Mouse (Mus musculus): ENCODE measurements around the gene Bicdl2. TPM values are rescaled to one million over a fixed set of nuclear protein-coding genes. Genes with fewer than 3 reads are reported as not detected.

The Bicdl2 gene
- total and polyA plus RNA-seq, 3 experiments, result not detected

- no peaks in the 10 kb centered on the region for H3K36me3 ChIP-seq (ENCODE audit: control insufficient read depth, insufficient read depth, low read length)
- no peaks in the 10 kb centered on the region for H3K79me2 ChIP-seq (replicated peaks; ENCODE audit: control insufficient read depth, insufficient read depth, low read length)
- WGBS, result 83% methylated on average over 7 of the region's 7 CpGs
- H3K27ac ChIP-seq, result no peak overlapping the region
- TF ChIP-seq EP300 (IDR thresholded peaks at IDR 0.05; ENCODE audit: insufficient read depth, low read depth, low read length), result no peak
- no peak for TF ChIP-seq CTCF (IDR thresholded peaks at IDR 0.05)
- no peak for TF ChIP-seq POLR2A (IDR thresholded peaks at IDR 0.05; ENCODE audit: insufficient read depth, low read depth, low read length)
- H3K9ac ChIP-seq (ENCODE audit: low read depth, low read length), result no peak overlapping the region
- intact Hi-C loops (cut with DNase I), result loop anchor here (2.0 kb wide), 2 partner anchors 45 to 135 kb away; partner anchors contain the start of gene Bicdl2
- DNase-seq, result no peak
- H3K4me3 ChIP-seq, result no peak overlapping the region
- no peaks in the 10 kb centered on the region for H3K4me1 ChIP-seq (ENCODE audit: control insufficient read depth, insufficient read depth, low read length)
- no peaks in the 10 kb centered on the region for H3K27me3 ChIP-seq (ENCODE audit: control insufficient read depth, insufficient read depth, low read length)
Measured at GRCm38 (mm10) chr17:23705525-23706104, 45.3 kb downstream of the Bicdl2 start.

DNA sequence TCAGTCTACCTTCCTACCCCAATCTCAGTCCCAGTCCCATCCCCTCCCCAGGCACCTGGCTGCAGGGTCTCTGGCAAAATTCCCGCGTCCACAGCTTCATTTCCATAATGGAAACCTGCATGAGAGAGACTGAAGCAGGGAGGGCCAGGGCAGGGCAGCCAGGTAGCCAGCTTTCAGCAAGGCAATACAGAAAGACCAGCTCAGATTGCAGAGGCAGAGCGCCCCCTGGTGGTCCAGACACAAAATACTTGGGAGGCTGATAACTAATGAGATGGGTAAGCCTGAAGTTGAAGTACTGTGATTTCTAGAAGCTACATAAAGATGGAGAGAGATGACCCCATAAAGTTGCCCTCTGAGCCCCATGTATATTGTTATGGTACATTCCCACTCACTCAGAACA, 45.9 kb downstream of the Bicdl2 start:
- Histone ChIP-seq H3K27me3 (ENCODE audit: control insufficient read depth, insufficient read depth, low read length) (no peaks in the 10 kb centered on the region), H3K9ac (ENCODE audit: low read depth, low read length) (no peak overlapping the region), H3K27ac (no peak overlapping the region), H3K4me3 (no peak overlapping the region), H3K79me2 (replicated peaks; ENCODE audit: control insufficient read depth, insufficient read depth, low read length) (no peaks in the 10 kb centered on the region), H3K36me3 (ENCODE audit: control insufficient read depth, insufficient read depth, low read length) (no peaks in the 10 kb centered on the region), H3K4me1 (ENCODE audit: control insufficient read depth, insufficient read depth, low read length) (no peaks in the 10 kb centered on the region)
- intact Hi-C loops (cut with DNase I), result loop anchor here (2.0 kb wide), 1 partner anchor 45 kb away; the partner anchor contains the start of gene Bicdl2
- no peak for TF ChIP-seq POLR2A (IDR thresholded peaks at IDR 0.05; ENCODE audit: insufficient read depth, low read depth, low read length)
- peak; percentile 96 for TF ChIP-seq CTCF (IDR thresholded peaks at IDR 0.05)
- 4% methylated on average over 3 of the region's 3 CpGs for WGBS
- DNase-seq, result peak; percentile 64 to 81

DNA sequence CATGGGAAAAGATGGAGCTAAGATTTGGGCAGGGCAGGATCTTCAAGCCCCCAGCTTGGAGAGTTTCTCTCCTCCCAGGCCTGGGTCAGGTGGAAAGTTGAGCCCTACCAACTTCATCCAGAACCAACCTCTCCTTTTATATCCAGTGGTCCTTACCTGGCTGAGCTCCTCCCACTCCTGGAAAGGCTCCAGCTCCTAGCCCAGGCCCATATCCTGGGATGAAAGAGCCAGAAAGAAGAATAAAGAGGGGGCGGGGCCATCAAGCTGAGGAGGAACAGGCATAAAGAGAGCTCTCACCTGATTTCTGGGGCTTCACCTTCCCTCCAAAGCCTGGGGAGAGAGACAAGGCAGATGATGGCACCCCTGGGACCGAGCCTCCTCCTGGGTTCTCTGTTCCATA, 56.7 kb downstream of the Bicdl2 start:
- Histone ChIP-seq H3K4me1 (ENCODE audit: control insufficient read depth, insufficient read depth, low read length) (no peaks in the 10 kb centered on the region), H3K79me2 (replicated peaks; ENCODE audit: control insufficient read depth, insufficient read depth, low read length) (no peaks in the 10 kb centered on the region), H3K36me3 (ENCODE audit: control insufficient read depth, insufficient read depth, low read length) (no peaks in the 10 kb centered on the region), H3K27me3 (ENCODE audit: control insufficient read depth, insufficient read depth, low read length) (no peaks in the 10 kb centered on the region), H3K4me3 (no peak overlapping the region), H3K9ac (ENCODE audit: low read depth, low read length) (no peak overlapping the region), H3K27ac (no peak overlapping the region)
- no peak for DNase-seq
- intact Hi-C loops (cut with DNase I), result no loop called here
- no peak for TF ChIP-seq EP300 (IDR thresholded peaks at IDR 0.05; ENCODE audit: insufficient read depth, low read depth, low read length)
- no peak for TF ChIP-seq CTCF (IDR thresholded peaks at IDR 0.05)
- TF ChIP-seq POLR2A (IDR thresholded peaks at IDR 0.05; ENCODE audit: insufficient read depth, low read depth, low read length), result no peak
- WGBS, result 56% methylated on average over 2 of the region's 2 CpGs

Other genes starting within 250 kb of the Bicdl2 start
- gene Vmn2r117, start 180.8 kb upstream of the Bicdl2 start, total RNA-seq (2021), result not detected
- gene Vmn2r117, start 180.8 kb upstream of the Bicdl2 start, polyA plus RNA-seq (2012; rRNA removed), result not detected in 2 replicates
- 1 to 10 TPM; 5.5 to 6.2 TPM for gene Zfp213, start 96.3 kb upstream of the Bicdl2 start, total RNA-seq (2021)
- gene Zfp213, start 96.3 kb upstream of the Bicdl2 start, polyA plus RNA-seq (2012; rRNA removed), result 8.7 and 9.8 TPM in 2 replicates
- gene Zfp13, start 61.0 kb upstream of the Bicdl2 start, total RNA-seq (2021), result 1 to 10 TPM; 2.2 to 2.8 TPM
- gene Zfp13, start 61.0 kb upstream of the Bicdl2 start, polyA plus RNA-seq (2012; rRNA removed), result 3.2 and 3.6 TPM in 2 replicates
- gene Zscan10, start 59.6 kb upstream of the Bicdl2 start, total RNA-seq (2021), result not detected
- gene Zscan10, start 59.6 kb upstream of the Bicdl2 start, polyA plus RNA-seq (2012; rRNA removed), result not detected in 2 replicates
- gene Mmp25, start 15.2 kb upstream of the Bicdl2 start, total RNA-seq (2021), result under 1 TPM; 0.09 to 0.10 TPM
- gene Mmp25, start 15.2 kb upstream of the Bicdl2 start, polyA plus RNA-seq (2012; rRNA removed), result 0.18 and 0.21 TPM in 2 replicates
- 100 to 1,000 TPM; 172 to 215 TPM for gene Hcfc1r1, start 13.1 kb downstream of the Bicdl2 start, total RNA-seq (2021)
- gene Hcfc1r1, start 13.1 kb downstream of the Bicdl2 start, polyA plus RNA-seq (2012; rRNA removed), result 494 and 575 TPM in 2 replicates
- gene Thoc6, start 13.4 kb downstream of the Bicdl2 start, total RNA-seq (2021), result 1 to 10 TPM; 9.6 to 9.7 TPM
- 14.4 and 15.3 TPM in 2 replicates for gene Thoc6, start 13.4 kb downstream of the Bicdl2 start, polyA plus RNA-seq (2012; rRNA removed)
- gene Tnfrsf12a, start 17.0 kb downstream of the Bicdl2 start, total RNA-seq (2021), result 10 to 100 TPM; 80.1 to 82.5 TPM
- 28.1 and 37.9 TPM in 2 replicates for gene Tnfrsf12a, start 17.0 kb downstream of the Bicdl2 start, polyA plus RNA-seq (2012; rRNA removed)
- gene Cldn6, start 18.7 kb downstream of the Bicdl2 start, total RNA-seq (2021), result not detected
- gene Cldn6, start 18.7 kb downstream of the Bicdl2 start, polyA plus RNA-seq (2012; rRNA removed), result not detected in 2 replicates
- not detected for gene Cldn9, start 23.5 kb downstream of the Bicdl2 start, total RNA-seq (2021)
- gene Cldn9, start 23.5 kb downstream of the Bicdl2 start, polyA plus RNA-seq (2012; rRNA removed), result not detected in 2 replicates
- not detected for gene 1520401A03Rik, start 62.3 kb downstream of the Bicdl2 start, total RNA-seq (2021)
- gene 1520401A03Rik, start 62.3 kb downstream of the Bicdl2 start, polyA plus RNA-seq (2012; rRNA removed), result not detected in 2 replicates
- 1 to 10 TPM; 1.2 to 1.6 TPM for gene Pkmyt1, start 65.8 kb downstream of the Bicdl2 start, total RNA-seq (2021)
- 3.9 and 5.6 TPM in 2 replicates for gene Pkmyt1, start 65.8 kb downstream of the Bicdl2 start, polyA plus RNA-seq (2012; rRNA removed)
- 10 to 100 TPM; 25.5 to 27.2 TPM for gene Paqr4, start 80.4 kb downstream of the Bicdl2 start, total RNA-seq (2021)
- 30.7 and 33.2 TPM in 2 replicates for gene Paqr4, start 80.4 kb downstream of the Bicdl2 start, polyA plus RNA-seq (2012; rRNA removed)
- not detected for gene Kremen2, start 85.3 kb downstream of the Bicdl2 start, total RNA-seq (2021)
- 0.06 and 0.27 TPM in 2 replicates for gene Kremen2, start 85.3 kb downstream of the Bicdl2 start, polyA plus RNA-seq (2012; rRNA removed)
- 10 to 100 TPM; 39.4 to 40.1 TPM for gene Flywch1, start 111.1 kb downstream of the Bicdl2 start, total RNA-seq (2021)
- 25.9 and 33.4 TPM in 2 replicates for gene Flywch1, start 111.1 kb downstream of the Bicdl2 start, polyA plus RNA-seq (2012; rRNA removed)
- gene Flywch2, start 125.6 kb downstream of the Bicdl2 start, total RNA-seq (2021), result under 1 TPM; 0.27 to 0.50 TPM
- gene Flywch2, start 125.6 kb downstream of the Bicdl2 start, polyA plus RNA-seq (2012; rRNA removed), result 1.3 and 1.5 TPM in 2 replicates
- 100 to 1,000 TPM; 157 to 161 TPM for gene Srrm2, start 130.0 kb downstream of the Bicdl2 start, total RNA-seq (2021)
- 318 and 320 TPM in 2 replicates for gene Srrm2, start 130.0 kb downstream of the Bicdl2 start, polyA plus RNA-seq (2012; rRNA removed)
- 100 to 1,000 TPM; 325 to 371 TPM for gene Elob, start 168.6 kb downstream of the Bicdl2 start, total RNA-seq (2021)
- gene Elob, start 168.6 kb downstream of the Bicdl2 start, polyA plus RNA-seq (2012; rRNA removed), result 384 and 511 TPM in 2 replicates
- gene Prss33, start 175.6 kb downstream of the Bicdl2 start, total RNA-seq (2021), result not detected
- gene Prss33, start 175.6 kb downstream of the Bicdl2 start, polyA plus RNA-seq (2012; rRNA removed), result not detected in 2 replicates
- gene Prss32, start 183.3 kb downstream of the Bicdl2 start, total RNA-seq (2021), result not detected
- 0.16 TPM in 1 of 2 replicates, not detected in the other for gene Prss32, start 183.3 kb downstream of the Bicdl2 start, polyA plus RNA-seq (2012; rRNA removed)
- under 1 TPM in 1 of 2 experiments, not detected in 1; 0.29 TPM for gene Prss41, start 183.7 kb downstream of the Bicdl2 start, total RNA-seq (2021)
- gene Prss41, start 183.7 kb downstream of the Bicdl2 start, polyA plus RNA-seq (2012; rRNA removed), result not detected in 2 replicates
- not detected for gene Prss21, start 207.6 kb downstream of the Bicdl2 start, total RNA-seq (2021)
- gene Prss21, start 207.6 kb downstream of the Bicdl2 start, polyA plus RNA-seq (2012; rRNA removed), result not detected in 2 replicates
- gene Dcpp1, start 220.4 kb downstream of the Bicdl2 start, total RNA-seq (2021), result not detected
- not detected in 2 replicates for gene Dcpp1, start 220.4 kb downstream of the Bicdl2 start, polyA plus RNA-seq (2012; rRNA removed)
- gene Dcpp2, start 220.4 kb downstream of the Bicdl2 start, total RNA-seq (2021), result not detected
- not detected in 2 replicates for gene Dcpp2, start 220.4 kb downstream of the Bicdl2 start, polyA plus RNA-seq (2012; rRNA removed)